Mouse (Mus musculus) cerebellum, postnatal 25 days (tissue): Measurements from ENCODE around the gene Pheta1.
A peak's percentile ranks its signal among the peaks of the same experiment; 100 is the strongest.

Experiments used
- DNase-seq, 2 experiments: peaks; one replicate each; pipeline ENCODE4 v3.0.0; 2021; ENCODE audit warnings: mixed read lengths in 2 of 2

The Pheta1 gene

GRCm38 (mm10) chr5:121848743-121849142 is at the start of gene Pheta1:
TSS of gene Pheta1 (plus strand) at chr5:121848984.
- DNase-seq = peak; percentile 95 to 97

GRCm38 (mm10) chr5:121807186-121807585 is 41.6 kb upstream of the Pheta1 start:
- no peak for DNase-seq

GRCm38 (mm10) chr5:121808202-121808601 is 40.6 kb upstream of the Pheta1 start:
- no peak for DNase-seq

DNA sequence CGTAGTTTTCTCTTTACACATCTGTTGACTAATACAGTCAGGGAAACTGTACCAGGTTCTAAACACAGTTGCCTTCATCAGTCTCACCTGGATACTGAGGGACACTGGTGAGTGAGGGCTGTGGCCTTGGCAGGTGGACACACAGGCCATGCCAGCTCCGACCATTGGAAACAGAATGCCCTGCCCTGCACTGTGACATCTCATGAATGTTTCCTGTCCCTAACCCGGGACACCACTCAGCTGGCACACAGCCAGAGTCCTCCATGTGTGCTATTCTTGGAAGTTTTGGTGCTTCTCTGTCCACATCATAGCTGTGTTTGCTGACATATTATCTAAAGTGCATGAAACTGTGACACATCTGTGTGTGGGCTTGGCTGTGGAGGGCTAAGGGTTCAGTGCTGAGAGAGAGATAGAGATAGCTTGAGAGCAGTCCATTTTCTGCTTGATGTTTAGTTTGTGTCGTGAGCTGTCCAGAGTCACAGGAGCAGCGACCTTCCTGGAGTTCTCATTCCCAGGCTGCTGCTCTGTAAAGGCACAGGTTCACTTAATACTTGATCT is 39.0 kb upstream of the Pheta1 start:
- peak; percentile 51 to 70 for DNase-seq

DNA sequence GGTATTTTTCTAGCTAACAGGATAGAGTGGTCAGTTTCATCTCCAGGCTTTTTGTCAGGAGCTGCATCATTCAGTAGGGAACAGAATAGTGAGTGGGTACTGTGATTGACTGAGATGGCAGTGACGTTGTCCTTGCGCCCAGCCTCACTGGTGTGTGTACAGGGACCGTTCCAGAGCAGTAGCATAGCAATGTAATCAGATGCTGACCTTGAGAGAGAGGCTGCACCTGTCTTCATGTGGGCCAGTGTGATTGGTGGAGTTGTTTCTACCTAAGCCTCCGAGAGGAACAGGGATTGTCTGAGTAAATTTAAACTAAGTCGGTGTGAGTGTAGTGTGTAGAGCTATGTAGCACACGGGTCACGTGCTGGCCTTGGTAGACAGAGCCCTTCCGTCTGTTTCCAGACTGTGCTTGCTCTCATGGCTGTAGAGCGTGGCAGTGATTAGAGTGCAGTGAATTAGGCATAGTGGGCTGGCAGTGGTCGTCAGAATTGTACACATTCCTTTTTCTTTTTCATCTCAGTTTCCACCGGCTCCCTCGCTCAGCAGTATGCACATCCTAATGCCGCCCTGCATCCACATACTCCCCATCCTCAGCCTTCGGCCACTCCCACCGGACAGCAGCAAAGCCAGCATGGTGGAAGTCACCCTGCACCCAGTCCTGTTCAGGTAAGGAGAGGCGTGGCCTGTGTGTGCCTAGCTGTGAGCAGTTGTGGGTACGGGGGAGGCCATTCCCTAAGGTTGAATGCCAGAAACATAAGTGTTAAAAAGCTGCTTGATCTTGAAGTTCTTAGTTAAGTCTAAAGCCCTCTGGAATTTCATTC is 38.2 kb upstream of the Pheta1 start:
- DNase-seq = peak in 1 of 2 experiments; percentile 20

GRCm38 (mm10) chr5:121811485-121811931 is 37.3 kb upstream of the Pheta1 start:
- peak; percentile 63 to 69 for DNase-seq

DNA sequence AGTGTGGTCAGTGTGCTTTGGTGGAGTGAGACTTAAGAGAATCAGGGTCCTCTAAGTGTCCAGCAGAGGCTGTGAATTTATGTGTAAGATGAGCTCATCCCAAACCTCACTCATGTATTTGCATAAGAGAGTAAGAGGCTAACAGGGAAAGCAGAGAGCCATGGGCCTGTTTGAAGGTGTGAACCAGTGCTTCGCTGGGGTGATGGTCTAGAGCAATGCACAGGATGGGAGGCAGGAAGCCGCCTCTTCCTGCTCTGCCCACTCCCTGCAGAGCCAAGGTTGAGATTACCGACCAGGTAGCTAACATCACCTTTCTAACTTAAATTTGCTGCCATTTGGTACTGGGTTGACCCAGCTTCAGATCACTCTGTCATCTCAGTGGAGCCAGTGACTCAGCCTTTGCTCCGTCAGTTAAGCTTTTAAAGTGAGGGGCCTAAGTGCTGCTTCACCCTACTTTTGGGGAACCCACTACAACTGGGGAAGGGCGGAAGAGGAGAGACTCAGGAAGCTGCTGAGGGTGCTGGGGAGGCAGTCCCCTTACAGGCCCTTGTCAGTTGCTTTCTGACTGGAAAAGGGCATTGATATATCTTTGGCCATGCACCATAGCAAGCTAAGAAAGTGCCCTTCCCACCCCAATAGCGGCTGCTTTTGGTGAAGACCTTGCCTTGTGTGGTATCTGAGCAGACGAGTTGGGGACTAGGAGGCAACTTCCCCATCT is 36.1 kb upstream of the Pheta1 start:
- DNase-seq = peak in 1 of 2 experiments; percentile 19

DNA sequence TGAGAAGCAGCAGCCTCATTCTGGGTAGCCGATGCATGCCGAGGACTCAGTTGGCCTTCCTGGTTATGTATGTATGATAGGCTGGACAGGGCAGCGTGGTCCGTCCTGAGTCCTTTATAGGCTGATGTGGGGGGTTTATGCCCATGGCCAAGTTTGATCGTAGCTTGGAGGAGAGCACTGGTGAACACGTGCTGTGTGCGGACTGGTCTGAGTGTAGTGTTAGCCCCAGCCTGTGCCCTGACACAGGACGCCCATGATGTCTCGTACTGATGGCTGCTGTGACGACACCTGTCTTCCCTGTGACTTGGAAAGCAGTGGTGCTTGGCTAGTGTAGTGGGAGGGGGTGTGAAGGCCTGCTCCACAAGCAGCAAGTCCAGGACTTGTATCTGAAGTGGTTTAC is 35.0 kb upstream of the Pheta1 start:
- DNase-seq = no peak

DNA sequence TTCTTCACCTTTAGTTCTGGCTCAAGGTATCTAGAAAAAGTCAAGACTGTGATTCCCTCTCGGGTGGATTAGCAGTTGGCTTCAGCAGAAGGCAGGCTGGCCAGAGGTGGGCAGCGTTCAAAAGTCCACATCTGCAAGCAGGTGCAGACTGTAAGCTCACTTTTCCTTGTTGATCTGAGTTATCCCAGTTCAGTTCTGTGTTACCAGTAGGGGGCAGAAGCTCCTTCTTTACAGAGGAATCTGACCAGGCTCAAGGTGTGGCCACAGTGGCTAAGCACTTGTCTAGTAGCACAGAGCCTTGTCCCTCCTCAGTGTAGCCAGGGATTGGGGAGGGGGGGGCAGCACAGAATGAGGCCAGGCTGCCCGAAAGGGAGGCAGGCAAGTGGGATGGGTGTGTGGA is 33.7 kb upstream of the Pheta1 start:
- peak; percentile 61 to 83 for DNase-seq

- DNase-seq = no peak
Observed at GRCm38 (mm10) chr5:121815867-121816380, 32.9 kb upstream of the Pheta1 start.

- no peak for DNase-seq
Observed at GRCm38 (mm10) chr5:121816611-121817010, 32.2 kb upstream of the Pheta1 start.

DNA sequence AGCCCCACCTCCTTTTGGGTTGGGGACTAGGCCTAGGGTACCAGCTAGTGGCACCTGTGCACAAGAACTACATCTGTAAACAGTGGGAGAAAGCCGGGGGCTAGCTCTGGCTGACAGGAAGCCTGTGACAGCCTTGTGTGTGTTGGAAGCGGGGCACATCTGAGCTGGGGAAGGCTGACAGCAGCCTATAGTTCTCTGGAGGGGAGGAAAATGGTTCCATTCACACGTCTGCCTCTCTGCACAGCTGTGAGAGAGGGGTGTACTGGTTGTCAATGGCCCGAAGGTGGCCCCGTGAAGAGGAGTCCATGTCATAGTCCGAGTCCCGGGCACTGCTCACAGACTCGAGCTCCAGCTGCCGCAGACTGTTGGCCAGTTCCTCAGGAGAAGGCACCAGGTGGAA is 31.2 kb upstream of the Pheta1 start:
- DNase-seq = peak in 1 of 2 experiments; percentile 30

DNA sequence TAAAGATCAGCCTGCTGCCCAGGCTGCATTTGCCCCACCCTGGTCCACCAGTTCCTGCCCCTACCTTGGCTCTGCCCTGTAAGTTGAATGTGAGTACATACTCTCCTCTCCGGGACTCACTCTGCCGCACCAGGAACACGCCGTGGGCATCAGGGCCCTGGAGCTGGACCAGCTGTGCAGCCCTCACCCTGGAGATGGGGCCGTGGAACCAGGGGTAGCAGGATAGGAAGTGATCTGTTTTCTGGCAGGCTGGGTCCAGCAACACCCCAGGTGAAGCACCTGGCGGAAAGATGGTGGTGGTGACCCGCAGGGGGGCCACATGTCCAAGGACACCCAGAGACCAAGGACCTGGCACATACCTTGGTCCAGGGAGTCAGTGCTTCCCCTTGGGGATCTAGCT is 30.4 kb upstream of the Pheta1 start:
- DNase-seq = peak in 1 of 2 experiments; percentile 18

GRCm38 (mm10) chr5:121818862-121819261 is 29.9 kb upstream of the Pheta1 start:
- DNase-seq = no peak

DNA sequence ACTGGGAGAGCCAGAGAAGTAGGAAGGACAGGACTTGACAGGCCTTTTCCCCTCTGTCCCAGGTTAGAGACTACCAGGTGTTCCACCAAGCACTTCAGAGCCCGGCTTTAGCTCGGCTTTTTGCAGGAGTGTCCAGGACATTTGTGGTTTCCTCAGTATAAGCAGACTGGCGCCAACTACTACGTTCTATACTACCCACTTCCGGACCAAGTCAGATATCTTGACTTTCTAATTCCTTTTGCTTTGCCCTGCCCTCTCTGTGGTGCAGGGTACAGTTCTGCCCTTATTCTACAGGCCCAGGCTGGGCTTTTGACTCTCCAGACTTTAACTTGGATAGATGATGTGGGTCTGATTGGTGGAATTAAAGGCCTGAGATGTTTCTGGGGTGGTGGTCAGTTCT is 29.2 kb upstream of the Pheta1 start:
- DNase-seq = peak in 1 of 2 experiments; percentile 5

DNA sequence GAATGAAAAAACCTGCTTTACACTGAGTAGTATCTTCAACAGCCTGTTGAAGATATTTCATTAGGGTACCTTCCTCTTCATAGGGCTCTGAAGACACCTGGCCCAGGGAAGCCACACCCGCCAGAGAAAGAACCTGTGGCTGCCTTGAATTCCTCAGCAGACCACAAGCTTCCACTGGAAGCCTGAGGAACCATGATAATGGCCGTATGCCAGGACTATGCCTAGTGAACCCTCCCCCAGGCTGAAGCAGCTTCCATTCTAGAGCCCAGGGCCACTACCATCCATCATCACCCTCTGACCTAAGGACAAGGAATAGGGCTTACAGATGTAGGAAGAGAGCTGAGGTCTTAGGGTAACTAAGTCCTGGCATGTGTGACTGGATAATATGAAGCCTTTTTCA is 28.6 kb upstream of the Pheta1 start:
- DNase-seq = peak in 1 of 2 experiments; percentile 7

- no peak for DNase-seq
Observed at GRCm38 (mm10) chr5:121820657-121821056, 28.1 kb upstream of the Pheta1 start.

DNA sequence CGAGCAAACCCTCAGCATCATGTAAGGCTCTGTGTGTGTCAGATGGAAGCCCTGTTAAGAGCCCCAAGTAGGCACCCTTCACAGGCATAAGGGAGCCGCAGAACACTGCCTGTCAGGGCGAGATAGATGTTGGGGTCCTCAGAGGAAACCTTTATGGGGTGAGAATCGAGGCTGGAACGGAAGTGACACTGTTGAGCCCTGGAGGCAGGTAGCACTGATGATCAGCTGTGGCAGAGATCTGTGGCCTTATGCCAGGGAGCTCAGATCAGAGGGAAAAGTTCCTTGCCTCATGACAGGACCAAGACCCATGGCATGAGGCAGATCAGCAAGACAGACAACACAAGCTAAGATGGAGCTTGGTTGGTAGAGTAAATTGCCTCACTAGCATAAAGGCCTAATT is 27.7 kb upstream of the Pheta1 start:
- DNase-seq = peak; percentile 24 to 42

- DNase-seq = peak; percentile 55 to 69
Observed at GRCm38 (mm10) chr5:121821552-121821951, 27.2 kb upstream of the Pheta1 start.

GRCm38 (mm10) chr5:121822786-121823505 is 25.8 kb upstream of the Pheta1 start:
- peak; percentile 28 to 32 for DNase-seq

DNA sequence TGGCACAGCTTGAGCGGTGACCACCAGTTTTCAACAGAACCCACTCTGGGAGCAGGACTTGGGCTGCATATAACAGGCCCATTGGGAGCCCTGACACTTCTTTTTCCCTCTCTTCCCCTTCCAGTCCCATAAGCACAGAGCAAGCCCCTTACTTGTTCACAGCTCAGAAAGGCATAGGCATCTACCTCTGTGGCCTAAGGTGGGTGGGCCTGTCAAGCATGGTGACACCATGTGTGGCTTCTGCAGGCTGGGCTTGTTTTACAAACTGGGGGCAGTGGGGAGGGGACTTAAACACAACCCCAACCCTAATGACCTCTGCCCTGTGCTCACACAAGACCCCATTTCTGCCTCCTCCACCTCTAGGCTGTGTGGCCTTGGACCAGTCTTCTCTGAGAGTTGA is 25.1 kb upstream of the Pheta1 start:
- DNase-seq = peak in 1 of 2 experiments; percentile 12

GRCm38 (mm10) chr5:121824121-121824520 is 24.7 kb upstream of the Pheta1 start:
- peak; percentile 28 to 38 for DNase-seq

DNA sequence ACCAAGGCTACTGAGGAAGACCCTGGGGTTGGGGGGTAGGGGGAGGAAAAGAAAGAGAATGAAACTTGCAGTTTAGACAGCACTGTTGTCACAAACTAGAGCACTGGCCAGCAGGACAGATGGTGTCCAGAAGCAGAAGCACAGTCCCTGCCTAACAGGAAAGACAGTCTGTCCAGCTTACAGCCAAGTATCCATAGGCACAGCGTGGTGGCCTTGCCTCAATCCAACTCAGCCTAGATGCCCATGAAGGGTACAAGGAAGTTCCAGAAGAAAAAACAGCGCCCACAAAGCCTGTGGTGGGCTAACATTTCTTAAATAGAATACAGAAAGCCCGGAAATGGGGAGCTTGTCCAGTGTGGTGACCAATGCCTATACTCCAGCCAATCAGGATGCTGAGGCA is 23.2 kb upstream of the Pheta1 start:
- peak; percentile 63 to 64 for DNase-seq
